Mouse (Mus musculus): Measurements from ENCODE around the gene Olfr371. TPM values are rescaled to one million over a fixed set of nuclear protein-coding genes. Genes with fewer than 3 reads are reported as not detected.

Olfr371 gene
- total and polyA plus RNA-seq, 3 experiments, result not detected

DNA sequence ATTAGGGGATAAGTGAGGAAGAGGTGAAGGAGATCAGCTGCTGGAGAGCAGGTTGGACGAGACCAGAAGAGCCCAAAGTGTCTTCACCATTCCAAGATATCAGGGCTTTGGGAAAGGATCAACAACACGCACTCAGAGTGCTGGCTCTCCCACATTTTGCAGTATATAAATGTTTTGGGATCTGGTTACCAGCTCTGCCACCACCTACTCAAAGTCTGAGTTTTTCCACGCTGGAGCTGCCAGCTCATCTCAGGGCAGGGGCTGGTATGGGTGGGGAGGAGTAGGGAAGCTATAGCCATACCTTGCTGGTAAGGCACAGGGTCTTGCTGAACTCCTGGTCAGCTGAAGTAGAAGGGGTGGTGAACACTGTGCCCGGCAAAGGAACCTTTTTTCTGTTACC lies 5.6 kb upstream of the Olfr371 start:
- 0 out of 4 replicates have a peak, but pooled peaks cover 0 to 2% of the 10 kb centered on the region in 2 experiments for H3K4me1 ChIP-seq (ENCODE audit: control insufficient read depth in 1 of 2, insufficient read depth in 2 of 2)
- peaks cover 37% of the 10 kb centered on the region for H3K27me3 ChIP-seq (replicated peaks)
- no peaks in the 10 kb centered on the region for H3K36me3 ChIP-seq (replicated peaks in 1 of 2; ENCODE audit: control insufficient read depth in 1 of 2, insufficient read depth in 1 of 2, low read length in 1 of 2)
- TF ChIP-seq BHLHE40 (IDR thresholded peaks at IDR 0.05; ENCODE audit: low read depth, low read length) (no peak), NRF1 (IDR thresholded peaks at IDR 0.05; ENCODE audit: low read depth, low read length) (no peak), ETS1 (conservative IDR thresholded peaks at IDR 0.05; ENCODE audit: low read depth, low read length) (no peak)
- no peak overlapping the region for H3K27ac ChIP-seq (ENCODE audit: insufficient read depth, low read depth)
- no peak overlapping the region for H3K9ac ChIP-seq (ENCODE audit: insufficient read depth, low read depth)
- H3K4me3 ChIP-seq (replicated peaks in 1 of 3; ENCODE audit: low read depth in 2 of 3, low read length in 2 of 3, poor library complexity in 1 of 3), result no peak overlapping the region
- H3K79me2 ChIP-seq (replicated peaks; ENCODE audit: control insufficient read depth, extremely low read depth, insufficient read depth, poor library complexity, severe bottlenecking), result no peaks in the 10 kb centered on the region
- DNase-seq (ENCODE audit: extremely low read depth), result no peak
- dilution Hi-C loops (cut with MboI; ENCODE audit: extremely low pct_ligation_motif_present, extremely low pct_unique_long_range_greater_than_20kb, low sequenced_read_pairs) (no loop called here), in situ Hi-C loops (cut with MboI; ENCODE audit: low pct_ligation_motif_present, low pct_unique_long_range_greater_than_20kb, low sequenced_read_pairs) (no loop called here)
- H3K4me2 ChIP-seq (ENCODE audit: insufficient read depth, low read depth, poor library complexity, severe bottlenecking), result no peak overlapping the region
- H3K9me3 ChIP-seq (replicated peaks; ENCODE audit: low read length), result peaks cover 4% of the 10 kb centered on the region

DNA sequence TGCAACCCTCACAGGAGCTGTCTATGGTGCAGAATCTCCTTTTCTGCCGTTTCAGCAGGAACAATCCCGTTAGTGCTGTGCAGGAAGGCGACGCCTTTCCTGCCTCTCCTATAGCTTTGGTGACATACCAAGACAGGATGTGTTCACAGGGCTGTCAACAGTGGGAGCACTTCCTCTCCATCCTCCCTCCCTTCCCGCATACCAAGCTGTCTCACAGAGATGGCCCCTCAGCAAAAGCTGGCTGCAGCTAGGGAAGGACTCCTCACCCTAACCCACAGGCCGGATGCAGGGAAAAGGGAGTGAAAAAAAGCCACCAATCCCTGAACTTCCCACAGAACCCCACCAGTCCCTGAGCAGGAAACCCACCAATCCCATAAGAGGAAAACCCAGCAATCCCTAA lies 4.8 kb upstream of the Olfr371 start:
- Histone ChIP-seq H3K27ac (ENCODE audit: insufficient read depth, low read depth) (no peak overlapping the region), H3K79me2 (replicated peaks; ENCODE audit: control insufficient read depth, extremely low read depth, insufficient read depth, poor library complexity, severe bottlenecking) (no peaks in the 10 kb centered on the region), H3K4me1 (ENCODE audit: control insufficient read depth in 1 of 2, insufficient read depth in 2 of 2) (0 out of 4 replicates have a peak, but pooled peaks cover 0 to 2% of the 10 kb centered on the region in 2 experiments), H3K36me3 (replicated peaks in 1 of 2; ENCODE audit: control insufficient read depth in 1 of 2, insufficient read depth in 1 of 2, low read length in 1 of 2) (no peaks in the 10 kb centered on the region), H3K4me2 (ENCODE audit: insufficient read depth, low read depth, poor library complexity, severe bottlenecking) (no peak overlapping the region), H3K9me3 (replicated peaks; ENCODE audit: low read length) (peaks cover 4% of the 10 kb centered on the region), H3K27me3 (replicated peaks) (peaks cover 36% of the 10 kb centered on the region), H3K9ac (ENCODE audit: insufficient read depth, low read depth) (no peak overlapping the region), H3K4me3 (replicated peaks in 1 of 3; ENCODE audit: low read depth in 2 of 3, low read length in 2 of 3, poor library complexity in 1 of 3) (no peak overlapping the region)
- DNase-seq (ENCODE audit: extremely low read depth), result no peak
- TF ChIP-seq MYC (IDR thresholded peaks at IDR 0.05; ENCODE audit: low read depth, low read length), result no peak
- no peak for TF ChIP-seq PAX5 (IDR thresholded peaks at IDR 0.05; ENCODE audit: low read length)
- TF ChIP-seq ZNF384 (IDR thresholded peaks at IDR 0.05; ENCODE audit: low read depth, low read length), result no peak
- TF ChIP-seq POLR2A (IDR thresholded peaks at IDR 0.05; ENCODE audit: low read depth, low read length), result no peak
- no peak for TF ChIP-seq CHD1 (IDR thresholded peaks at IDR 0.05; ENCODE audit: low read depth, low read length)
- TF ChIP-seq ELF1 (IDR thresholded peaks at IDR 0.05; ENCODE audit: low read depth, low read length), result no peak
- TF ChIP-seq NELFE (IDR thresholded peaks at IDR 0.05; ENCODE audit: low read depth, low read length), result no peak
- TF ChIP-seq HCFC1 (IDR thresholded peaks at IDR 0.05; ENCODE audit: low read depth, low read length), result no peak
- TF ChIP-seq GABPA (IDR thresholded peaks at IDR 0.05; ENCODE audit: insufficient replicate concordance, low read depth, low read length), result no peak
- no peak for TF ChIP-seq E2F4 (IDR thresholded peaks at IDR 0.05; ENCODE audit: insufficient replicate concordance, low read depth, low read length)
- TF ChIP-seq CHD2 (IDR thresholded peaks at IDR 0.05; ENCODE audit: low read length), result no peak
- no peak for TF ChIP-seq MEF2A (IDR thresholded peaks at IDR 0.05; ENCODE audit: borderline replicate concordance, low read depth, low read length)
- no peak for TF ChIP-seq IRF4 (IDR thresholded peaks at IDR 0.05; ENCODE audit: low read depth, low read length)
- TF ChIP-seq EP300 (IDR thresholded peaks at IDR 0.05; ENCODE audit: low read length), result no peak
- no peak for TF ChIP-seq NRF1 (IDR thresholded peaks at IDR 0.05; ENCODE audit: low read depth, low read length)
- TF ChIP-seq USF1 (IDR thresholded peaks at IDR 0.05; ENCODE audit: low read depth, low read length), result no peak
- no peak for TF ChIP-seq MXI1 (IDR thresholded peaks at IDR 0.05; ENCODE audit: low read depth, low read length)
- TF ChIP-seq RCOR1 (conservative IDR thresholded peaks at IDR 0.05; ENCODE audit: low read depth, low read length), result no peak
- dilution Hi-C loops (cut with MboI; ENCODE audit: extremely low pct_ligation_motif_present, extremely low pct_unique_long_range_greater_than_20kb, low sequenced_read_pairs) (no loop called here), in situ Hi-C loops (cut with MboI; ENCODE audit: low pct_ligation_motif_present, low pct_unique_long_range_greater_than_20kb, low sequenced_read_pairs) (no loop called here)

All from CH12.LX (cell line).